Mouse (Mus musculus) heart, postnatal 36 days (tissue): ENCODE measurements around the gene Gm15217. TPM values are rescaled to one million over a fixed set of nuclear protein-coding genes. Genes with fewer than 3 reads are reported as not detected.

Experiments used
- DNase-seq, 2 experiments: peaks; one replicate each; pipeline ENCODE4 v3.0.0; 2021 to 2022
- intact Hi-C: fragments of 180-260 bp; cut with DNase I; formaldehyde crosslinking; loops from one replicate; pipeline ENCODE4 v1.15.1; 2025
- total RNA-seq, 2 experiments: library from RNA; stranded (reverse); gene quantifications; 2 replicates each; pipeline ENCODE4 v1.2.3; 2021

Gm15217 gene
- total RNA-seq, 2 experiments from 2014 or later, result not detected

DNA sequence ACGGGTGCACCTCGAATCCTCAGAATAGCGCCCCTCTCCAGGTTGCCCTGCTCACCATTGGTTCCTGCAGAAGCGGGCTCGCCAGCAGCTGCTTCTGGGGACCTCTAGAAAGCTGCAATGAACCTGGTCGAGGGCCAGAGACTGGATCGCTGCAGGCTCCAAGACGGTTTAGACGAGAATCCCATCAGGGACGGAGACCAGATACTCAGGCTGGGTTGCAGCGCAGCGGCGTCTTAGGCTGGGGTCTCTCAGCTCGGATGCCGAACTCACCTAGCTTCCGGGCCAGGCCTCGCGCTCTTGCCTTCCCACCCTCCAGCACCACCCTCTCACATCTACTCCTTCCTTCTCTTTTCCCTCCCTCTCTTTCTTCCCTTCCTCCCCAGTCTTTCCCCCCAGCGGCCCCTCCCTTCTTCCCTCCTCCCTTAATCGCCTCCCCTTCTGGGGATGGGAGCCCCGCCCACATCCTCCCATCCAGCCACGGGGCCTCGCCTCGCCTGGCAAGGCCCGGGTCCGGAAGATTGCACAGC lies 11.1 kb downstream of the Gm15217 start, which contains the start of gene Bmp4:
Gene Bmp4, minus strand, starts transcription at position 421 of the 527 bp plus-strand sequence.
- intact Hi-C loops, result no loop called here
- DNase-seq, result peak; percentile 53 to 69

DNA sequence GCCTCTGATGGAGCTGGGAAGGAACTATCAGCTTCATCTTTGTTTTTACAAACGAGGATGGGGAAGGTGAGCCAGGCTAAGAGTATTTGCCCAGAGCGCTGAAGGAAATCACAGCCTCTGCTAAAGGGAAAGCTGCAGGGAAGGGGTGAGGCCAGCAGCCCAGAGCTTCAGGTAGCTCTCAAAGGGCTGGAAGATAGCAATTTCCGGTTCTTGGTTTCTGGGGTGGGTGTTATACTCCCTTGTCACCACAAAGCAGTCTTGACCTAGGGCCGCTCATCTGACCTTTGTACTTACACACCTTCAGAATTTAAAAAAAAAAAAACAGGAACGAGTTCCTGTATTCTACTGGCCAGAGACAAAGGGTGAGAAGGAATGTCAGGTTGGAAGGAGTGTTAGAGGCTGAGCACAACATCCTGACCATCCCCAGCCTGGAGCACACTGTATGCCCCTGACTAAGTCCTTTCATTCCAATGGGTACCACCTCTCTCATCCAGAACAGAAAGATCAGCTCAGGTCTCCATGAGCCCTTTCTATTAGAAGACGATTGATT lies 12.5 kb downstream of the Gm15217 start:
- DNase-seq, result no peak
- intact Hi-C loops, result no loop called here

- peak in 1 of 2 experiments; percentile 5 for DNase-seq
- intact Hi-C loops, result no loop called here
Observed at GRCm38 (mm10) chr14:46398091-46398695, 19.0 kb downstream of the Gm15217 start.

- intact Hi-C loops, result no loop called here
- DNase-seq, result no peak
Observed at GRCm38 (mm10) chr14:46399925-46400324, 20.7 kb downstream of the Gm15217 start.

DNA sequence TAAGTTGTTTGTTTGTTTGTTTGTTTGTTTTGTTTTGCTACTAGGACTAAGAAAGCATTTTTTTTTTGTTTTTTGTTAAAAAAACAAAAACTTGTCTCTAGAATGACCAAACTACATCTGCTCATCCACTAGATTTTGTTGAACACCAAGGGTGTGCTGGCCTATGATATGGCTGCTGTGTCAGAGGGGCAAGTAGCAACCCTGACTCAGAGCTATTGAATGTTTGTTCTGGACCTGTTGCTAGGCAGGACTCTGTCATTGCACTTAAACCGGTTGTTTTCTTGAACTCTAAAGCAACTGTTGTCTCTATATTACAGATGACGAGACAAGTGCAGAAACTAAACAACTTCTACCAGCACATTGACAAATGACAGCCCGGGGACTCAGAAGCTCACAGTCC lies 29.1 kb downstream of the Gm15217 start:
- intact Hi-C loops, result no loop called here
- DNase-seq, result no peak

DNA sequence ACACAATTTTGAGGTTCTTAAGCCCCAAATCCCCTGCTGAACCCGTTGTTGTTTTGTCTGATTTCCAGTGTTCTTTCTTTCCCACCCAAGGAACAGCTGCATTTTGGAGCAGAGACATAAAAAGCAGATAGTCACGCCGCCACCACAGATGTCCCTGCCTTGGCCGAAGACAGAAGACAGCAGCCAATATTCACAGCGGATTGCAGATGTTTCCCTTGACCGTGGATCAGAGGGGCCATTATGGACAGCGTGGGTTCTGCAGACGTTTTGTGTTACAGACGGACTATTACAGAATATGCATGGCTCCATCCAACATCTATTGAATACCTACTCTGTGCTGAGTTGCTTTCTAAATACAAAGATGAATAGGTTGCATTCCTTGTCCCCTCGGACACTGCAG lies 29.8 kb downstream of the Gm15217 start:
- DNase-seq, result peak; percentile 9 to 15
- intact Hi-C loops, result no loop called here

DNA sequence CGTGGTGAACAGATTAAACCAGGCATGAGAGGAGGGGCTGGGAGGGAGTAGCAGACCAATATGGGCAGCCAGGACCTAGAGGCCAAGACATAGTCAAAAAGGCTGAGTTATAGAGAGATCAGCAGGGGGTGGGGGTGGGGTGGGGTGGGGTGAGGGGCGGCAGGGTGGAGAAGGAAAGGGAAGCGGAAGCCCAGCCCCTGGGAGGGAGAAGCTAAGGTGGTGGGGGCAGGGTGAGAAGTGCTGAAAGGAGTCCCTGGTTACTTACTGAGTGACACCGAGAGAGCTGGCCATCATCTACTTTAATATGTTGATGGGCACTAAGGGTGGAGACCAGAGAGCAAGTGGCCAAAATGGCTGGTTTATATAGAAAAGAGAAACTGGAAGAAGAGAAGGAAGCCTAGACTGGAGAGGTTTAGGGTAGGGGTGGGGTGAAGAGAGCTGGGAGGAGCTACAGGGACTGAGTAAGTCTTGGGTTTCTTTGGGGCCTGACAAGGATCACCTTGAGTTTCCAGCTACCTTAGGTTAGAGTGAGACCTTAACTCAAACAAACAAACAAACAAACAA lies 31.4 kb downstream of the Gm15217 start:
- DNase-seq, result no peak
- intact Hi-C loops, result no loop called here

DNA sequence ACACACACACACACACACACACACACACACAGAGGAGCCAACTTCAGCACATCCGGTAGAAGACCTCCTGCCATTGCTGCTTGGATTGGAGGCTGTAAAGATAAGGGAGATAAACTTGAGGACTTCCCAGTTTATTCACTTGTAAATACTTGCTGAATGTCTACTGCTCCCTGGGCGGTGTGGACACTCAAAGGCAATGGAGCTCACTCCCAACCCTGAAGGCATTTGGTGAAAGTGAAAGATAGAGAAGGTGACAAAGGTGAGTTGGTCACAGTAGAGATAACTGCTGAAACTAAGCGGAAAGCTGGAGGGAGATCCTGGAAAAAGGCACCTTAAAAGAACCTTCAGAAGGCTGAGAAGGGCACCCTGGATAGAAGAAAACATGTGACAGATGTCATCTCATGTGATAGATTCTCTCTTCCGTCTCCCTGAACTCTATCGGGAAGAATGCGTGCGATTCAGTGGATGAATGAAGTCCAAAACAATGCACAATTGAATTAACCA lies 33.3 kb downstream of the Gm15217 start:
- intact Hi-C loops, result no loop called here
- DNase-seq, result no peak

- intact Hi-C loops, result no loop called here
- DNase-seq, result no peak
Observed at GRCm38 (mm10) chr14:46418371-46419097, 39.3 kb downstream of the Gm15217 start.

- intact Hi-C loops, result no loop called here
- DNase-seq, result no peak
Observed at GRCm38 (mm10) chr14:46419269-46419668, 40.1 kb downstream of the Gm15217 start.

GRCm38 (mm10) chr14:46421823-46422222 lies 42.6 kb downstream of the Gm15217 start:
- DNase-seq, result no peak
- intact Hi-C loops, result no loop called here

- intact Hi-C loops, result no loop called here
- DNase-seq, result no peak
Observed at GRCm38 (mm10) chr14:46427251-46427650, 48.0 kb downstream of the Gm15217 start.

DNA sequence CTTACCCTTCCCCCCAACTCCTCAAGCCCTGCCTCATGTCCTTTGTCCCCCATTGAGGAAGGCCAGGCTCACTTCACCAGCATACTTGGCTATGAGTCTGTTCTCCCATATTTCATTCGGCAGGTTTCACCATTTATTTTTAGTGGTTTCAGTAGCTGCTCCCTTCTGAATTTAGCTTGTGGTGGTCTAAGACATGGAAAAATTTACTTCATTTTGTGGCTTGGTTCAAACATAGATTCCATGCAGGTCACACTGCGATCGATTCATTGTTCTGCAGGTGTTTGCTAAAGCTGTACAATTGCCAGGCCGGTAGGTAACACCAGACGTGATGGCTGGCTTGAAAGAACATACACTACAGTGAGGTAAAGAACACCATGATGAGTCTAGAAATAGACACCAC lies 51.0 kb downstream of the Gm15217 start:
- DNase-seq, result no peak
- intact Hi-C loops, result no loop called here

Other genes with a start within 250 kb of the Gm15217 start
- gene Bmp4, start 11.3 kb downstream of the Gm15217 start, total RNA-seq, result 10 to 100 TPM; 13.3 to 17.8 TPM